Mouse (Mus musculus): ENCODE data around the gene Krtcap2.

Gene Krtcap2

GRCm38 (mm10) chr3:89246261-89247100, 715 bp downstream of the Krtcap2 start, which contains the start of gene Trim46:
Trim46 (minus strand) TSS chr3:89246309.
- peak; percentile 86 to 87 for DNase-seq (ENCODE audit: low spot score in 2 of 2)

GRCm38 (mm10) chr3:89247466-89247865, 1.7 kb downstream of the Krtcap2 start:
- DNase-seq (ENCODE audit: low spot score in 2 of 2), result no peak

GRCm38 (mm10) chr3:89250435-89251040, 4.8 kb downstream of the Krtcap2 start:
- DNase-seq (ENCODE audit: low spot score in 2 of 2), result no peak

GRCm38 (mm10) chr3:89251365-89251895, 5.7 kb downstream of the Krtcap2 start:
- DNase-seq (ENCODE audit: low spot score in 2 of 2), result no peak

- DNase-seq (ENCODE audit: low spot score in 2 of 2), result no peak
Measured at GRCm38 (mm10) chr3:89254994-89255393, 9.2 kb downstream of the Krtcap2 start.

- no peak for DNase-seq (ENCODE audit: low spot score in 2 of 2)
Measured at GRCm38 (mm10) chr3:89256177-89256576, 10.4 kb downstream of the Krtcap2 start.

- DNase-seq (ENCODE audit: low spot score in 2 of 2), result no peak
Measured at GRCm38 (mm10) chr3:89259076-89259475, 13.3 kb downstream of the Krtcap2 start, which contains the start of gene Dpm3. Dpm3 (plus strand) TSS chr3:89259358.

- DNase-seq (ENCODE audit: low spot score in 2 of 2), result no peak
Measured at GRCm38 (mm10) chr3:89260211-89260610, 14.4 kb downstream of the Krtcap2 start.

GRCm38 (mm10) chr3:89262417-89262816, 16.7 kb downstream of the Krtcap2 start:
- DNase-seq (ENCODE audit: low spot score in 2 of 2), result no peak

GRCm38 (mm10) chr3:89266439-89266893, 20.7 kb downstream of the Krtcap2 start:
- DNase-seq (ENCODE audit: low spot score in 2 of 2), result peak in 1 of 2 experiments; percentile 72

GRCm38 (mm10) chr3:89268916-89269315, 23.1 kb downstream of the Krtcap2 start:
- DNase-seq (ENCODE audit: low spot score in 2 of 2), result no peak

- peak; percentile 45 to 76 for DNase-seq (ENCODE audit: low spot score in 2 of 2)
Measured at GRCm38 (mm10) chr3:89270051-89270755, 24.4 kb downstream of the Krtcap2 start, which contains the start of gene Slc50a1. Slc50a1 (minus strand) TSS chr3:89270570.

GRCm38 (mm10) chr3:89270891-89271290, 25.1 kb downstream of the Krtcap2 start:
- DNase-seq (ENCODE audit: low spot score in 2 of 2), result peak in 1 of 2 experiments; percentile 38

GRCm38 (mm10) chr3:89271760-89272159, 26.0 kb downstream of the Krtcap2 start:
- no peak for DNase-seq (ENCODE audit: low spot score in 2 of 2)

- no peak for DNase-seq (ENCODE audit: low spot score in 2 of 2)
Measured at GRCm38 (mm10) chr3:89276061-89276460, 30.3 kb downstream of the Krtcap2 start.

GRCm38 (mm10) chr3:89277281-89278021, 31.7 kb downstream of the Krtcap2 start:
- DNase-seq (ENCODE audit: low spot score in 2 of 2), result no peak

- DNase-seq (ENCODE audit: low spot score in 2 of 2), result no peak
Measured at GRCm38 (mm10) chr3:89278107-89278506, 32.3 kb downstream of the Krtcap2 start.

GRCm38 (mm10) chr3:89278643-89279042, 32.9 kb downstream of the Krtcap2 start:
- DNase-seq (ENCODE audit: low spot score in 2 of 2), result no peak

GRCm38 (mm10) chr3:89279153-89279890, 33.6 kb downstream of the Krtcap2 start:
- peak; percentile 48 to 58 for DNase-seq (ENCODE audit: low spot score in 2 of 2)

- no peak for DNase-seq (ENCODE audit: low spot score in 2 of 2)
Measured at GRCm38 (mm10) chr3:89280050-89280605, 34.4 kb downstream of the Krtcap2 start.
